Mouse (Mus musculus) liver, postnatal 0 days (tissue): ENCODE results near the gene Nkx2-3. TPM values are rescaled to one million over a fixed set of nuclear protein-coding genes. Genes with fewer than 3 reads are reported as not detected.

Experiments
- ATAC-seq: fragments of 200-750 bp; cut with Nextera tagmentation; 2 replicates; pipeline ENCODE4 v1.8.0; 2017; ENCODE audit warnings: mild to moderate bottlenecking, moderate library complexity
- DNase-seq: peaks from one replicate; pipeline ENCODE4 v3.0.0-alpha.2; 2016
- H3K27ac ChIP-seq: fragments of 300-500 bp; sonication (generic); 2 replicates; pipeline ENCODE4 v1.5.1; 2014; ENCODE audit warnings: antibody characterized with exemption, moderate library complexity, mild to moderate bottlenecking, low read depth
- H3K27me3 ChIP-seq: fragments of 300-500 bp; sonication (generic); 2 replicates; pipeline ENCODE4 v1.6.1; 2014; ENCODE audit warnings: low read length, control low read depth, mixed read lengths; ENCODE audit not compliant: insufficient read depth
- H3K36me3 ChIP-seq: fragments of 300-500 bp; sonication (generic); replicated peaks from 2 replicates; pipeline ENCODE4 v1.6.1; 2014; ENCODE audit warnings: mild to moderate bottlenecking, control low read depth, low read length, moderate library complexity, mixed read lengths; ENCODE audit not compliant: insufficient read depth
- H3K4me1 ChIP-seq: fragments of 300-500 bp; sonication (generic); 2 replicates; pipeline ENCODE4 v1.6.1; 2014; ENCODE audit warnings: antibody characterized with exemption, mild to moderate bottlenecking, control low read depth; ENCODE audit not compliant: insufficient read depth
- H3K4me2 ChIP-seq: fragments of 300-500 bp; sonication (generic); 2 replicates; pipeline ENCODE4 v1.6.1; 2014; ENCODE audit warnings: low read depth, mild to moderate bottlenecking, low read length, moderate library complexity, mixed read lengths
- H3K4me3 ChIP-seq: fragments of 300-500 bp; sonication (generic); 2 replicates; pipeline ENCODE4 v1.5.1; 2014; ENCODE audit warnings: low read depth, low read length
- H3K9ac ChIP-seq: fragments of 300-500 bp; sonication (generic); replicated peaks from 2 replicates; pipeline ENCODE4 v1.6.1; 2014; ENCODE audit warnings: mild to moderate bottlenecking, moderate library complexity
- H3K9me3 ChIP-seq: fragments of 300-500 bp; sonication (generic); 2 replicates; pipeline ENCODE4 v1.6.1; 2016; ENCODE audit warnings: mild to moderate bottlenecking, control low read depth, low read length, mixed read lengths
- CTCF ChIP-seq: sonication (generic); IDR thresholded peaks from 2 replicates; pipeline ENCODE4 v1.5.1; 2016; ENCODE audit warnings: antibody characterized with exemption, low read depth
- EP300 ChIP-seq: IDR thresholded peaks from 2 replicates; pipeline ENCODE4 v1.6.1; 2016; ENCODE audit warnings: antibody characterized with exemption, low read depth, mild to moderate bottlenecking
- WGBS: fragments of 180-500 bp; shearing (Covaris S2); extraction: QIAGEN DNeasy Blood & Tissue Kit; methylation state at CpG from one replicate; pipeline ENCODE4 v1.1.7; 2014; ENCODE audit not compliant: insufficient replicate concordance; 5-methylcytosine and 5-hydroxymethylcytosine counted together
- polyA plus RNA-seq: library from polyadenylated mRNA; unstranded; fragments of >200 nt; fragmentation: Nextera tagmentation; extraction: Ambion mirVana; gene quantifications from 2 replicates; pipeline ENCODE4 v1.2.1, GENCODE M21; 2015

Nkx2-3 gene
- polyA plus RNA-seq, 1 experiment from 2014 or later = 0.13 TPM

DNA sequence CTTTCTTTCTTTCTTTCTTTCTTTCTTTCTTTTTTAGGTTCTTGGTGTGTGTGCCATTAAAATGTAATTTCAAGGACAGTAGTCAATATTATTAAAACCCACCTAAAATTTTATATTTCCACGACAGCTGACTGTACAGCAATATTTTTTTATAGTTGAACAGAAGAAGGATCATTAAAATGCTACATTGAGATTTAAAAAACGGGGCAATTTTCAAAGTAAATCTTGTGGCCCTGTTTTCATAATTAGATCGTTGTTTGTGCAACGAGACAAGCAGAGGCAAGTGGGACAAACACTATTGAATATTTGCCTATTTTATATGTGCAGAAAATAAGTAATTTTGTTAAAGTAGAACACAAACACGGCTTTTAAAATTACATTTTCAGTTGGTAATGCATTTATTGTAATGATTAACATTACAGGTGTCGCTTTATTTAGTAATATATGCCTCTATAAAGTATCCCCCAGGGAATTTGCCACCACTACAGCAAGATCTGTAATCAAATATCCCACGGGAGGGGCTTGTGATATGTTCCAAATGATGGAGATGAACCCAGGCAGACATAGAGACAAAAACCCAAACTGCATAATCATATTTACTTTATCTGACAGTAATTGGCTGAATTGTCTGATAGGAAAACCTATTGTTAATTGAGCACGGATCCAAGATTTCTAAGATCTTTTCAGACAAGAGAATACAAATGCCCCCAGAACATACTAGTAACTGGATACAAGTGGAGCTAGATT, 3.2 kb upstream of the Nkx2-3 start:
- WGBS = 24% methylated on average over 8 of the region's 8 CpGs
- Histone ChIP-seq H3K9me3 (no peaks in the 10 kb centered on the region), H3K27ac (no peak overlapping the region), H3K4me3 (no peak overlapping the region), H3K4me1 (no peaks in the 10 kb centered on the region; the same call in 1 of the 2 replicates), H3K36me3 (no peaks in the 10 kb centered on the region), H3K4me2 (no peak overlapping the region), H3K9ac (no peak overlapping the region), H3K27me3 (peaks cover 98% of the 10 kb centered on the region)
- no peak for TF ChIP-seq CTCF
- TF ChIP-seq EP300 = no peak
- ATAC-seq (no peak), DNase-seq (no peak)

DNA sequence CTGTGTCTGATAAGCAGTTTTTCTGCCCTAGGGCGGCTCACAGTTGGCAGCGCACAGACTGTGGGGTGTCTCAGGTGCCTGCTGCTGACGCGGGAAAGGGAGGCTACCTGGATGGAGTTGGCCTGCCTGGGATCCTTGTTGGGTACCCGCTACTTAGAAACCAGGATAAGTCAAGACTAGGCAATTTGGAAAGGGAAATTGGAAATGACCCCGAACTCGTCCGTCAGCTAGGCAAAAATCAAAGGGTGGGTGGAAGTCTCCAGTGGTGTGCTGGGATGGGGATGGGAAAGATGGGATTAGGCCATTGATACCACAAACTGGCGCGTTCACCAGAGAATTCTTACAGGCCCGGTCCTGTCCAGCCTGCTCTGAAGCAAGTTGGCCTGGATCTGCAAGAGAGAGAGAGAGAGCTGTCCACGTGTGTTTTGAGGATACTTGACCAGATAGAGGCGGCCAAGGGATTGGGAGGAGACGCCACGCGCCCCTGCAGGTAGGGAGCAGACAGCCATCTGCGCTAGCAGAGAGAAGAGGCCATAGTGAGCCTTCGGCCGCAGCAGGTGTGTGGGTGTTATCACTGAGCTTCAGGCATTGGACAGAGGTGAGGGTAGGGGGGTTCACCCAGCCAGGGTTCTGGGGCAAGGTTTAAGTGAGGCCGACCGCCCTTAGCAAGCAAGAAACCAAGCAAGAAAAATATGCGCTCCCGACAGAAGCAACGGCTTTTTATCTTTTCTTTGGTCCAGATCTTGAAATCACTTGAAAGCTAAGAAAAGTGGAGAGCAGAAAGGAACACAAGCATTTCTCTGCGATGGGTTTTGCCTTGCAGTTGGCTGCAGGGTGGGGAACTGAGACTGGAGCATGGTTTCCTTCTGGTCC, 2.4 kb upstream of the Nkx2-3 start:
- WGBS = 15% methylated on average over 25 of the region's 25 CpGs
- no peaks in the 10 kb centered on the region; the same call in 1 of the 2 replicates for H3K4me1 ChIP-seq
- no peak for ATAC-seq
- DNase-seq = no peak
- H3K9ac ChIP-seq = no peak overlapping the region
- no peaks in the 10 kb centered on the region for H3K36me3 ChIP-seq
- no peak overlapping the region for H3K4me3 ChIP-seq
- H3K4me2 ChIP-seq = no peak overlapping the region
- peaks cover 98% of the 10 kb centered on the region for H3K27me3 ChIP-seq
- TF ChIP-seq CTCF (no peak), EP300 (no peak)
- no peak overlapping the region for H3K27ac ChIP-seq
- no peaks in the 10 kb centered on the region for H3K9me3 ChIP-seq

DNA sequence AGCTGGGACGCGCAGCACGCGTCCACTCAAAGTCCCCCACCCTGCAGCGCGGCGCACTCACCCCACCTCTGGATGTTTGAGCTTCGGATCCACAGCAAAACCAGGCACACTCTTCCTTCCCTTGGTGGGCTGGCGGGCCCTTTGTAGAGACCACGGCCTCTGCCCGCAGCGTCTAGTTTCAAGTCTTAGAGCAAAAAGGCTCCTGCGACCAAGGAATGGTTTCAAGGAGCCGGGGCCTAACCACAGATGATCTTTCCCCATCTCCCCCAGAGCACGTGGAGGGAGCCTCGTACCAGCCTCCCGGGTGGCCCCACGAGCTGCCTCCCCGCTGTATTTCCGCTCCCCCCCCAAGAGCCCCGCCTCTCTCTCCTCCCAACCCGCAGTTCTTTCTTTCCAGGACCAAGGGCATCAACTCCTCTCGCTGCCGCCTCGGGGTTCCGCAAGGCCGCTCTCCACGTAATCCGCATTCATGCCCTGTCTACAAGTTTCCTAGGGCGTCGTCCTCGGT, 1.7 kb upstream of the Nkx2-3 start:
- ATAC-seq (no peak), DNase-seq (peak; percentile 17)
- TF ChIP-seq EP300 = no peak
- TF ChIP-seq CTCF = no peak
- 1% methylated on average over 32 of the region's 32 CpGs for WGBS
- H3K4me2 ChIP-seq = peak overlapping the region; percentile 26; the same call in 1 of the 2 replicates
- H3K27ac ChIP-seq = no peak overlapping the region
- peaks cover 98% of the 10 kb centered on the region for H3K27me3 ChIP-seq
- no peaks in the 10 kb centered on the region for H3K9me3 ChIP-seq
- H3K4me1 ChIP-seq = no peaks in the 10 kb centered on the region; the same call in 1 of the 2 replicates
- no peak overlapping the region; the same call in 1 of the 2 replicates for H3K4me3 ChIP-seq
- H3K36me3 ChIP-seq = no peaks in the 10 kb centered on the region
- H3K9ac ChIP-seq = no peak overlapping the region

DNA sequence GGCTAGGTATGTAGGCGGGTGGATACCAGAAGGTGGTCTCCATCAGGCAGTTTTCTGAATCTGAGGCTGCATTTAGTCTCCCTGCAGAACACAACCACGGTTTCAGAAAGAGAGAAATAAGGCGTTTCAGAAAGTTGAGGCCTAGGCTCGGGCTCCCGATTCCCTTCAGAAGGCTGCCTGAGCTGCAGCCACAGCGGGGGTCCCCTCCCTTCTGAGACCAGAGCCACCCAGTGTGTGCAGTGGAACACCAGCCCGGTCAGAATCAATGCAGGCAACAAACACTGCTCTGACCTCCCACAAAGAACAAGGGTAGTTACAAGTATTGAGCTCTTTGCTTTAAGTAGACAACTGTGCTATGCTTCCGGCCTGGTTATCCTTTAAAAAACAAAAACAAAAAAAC, 1.0 kb upstream of the Nkx2-3 start:
- H3K4me1 ChIP-seq = no peaks in the 10 kb centered on the region; the same call in 1 of the 2 replicates
- H3K27me3 ChIP-seq = peaks cover 98% of the 10 kb centered on the region
- H3K9ac ChIP-seq = no peak overlapping the region
- WGBS = 23% methylated on average over 8 of the region's 8 CpGs
- H3K27ac ChIP-seq = no peak overlapping the region
- H3K9me3 ChIP-seq = no peaks in the 10 kb centered on the region
- DNase-seq (no peak), ATAC-seq (no peak)
- no peak overlapping the region for H3K4me2 ChIP-seq
- H3K4me3 ChIP-seq = no peak overlapping the region
- H3K36me3 ChIP-seq = no peaks in the 10 kb centered on the region
- TF ChIP-seq CTCF (no peak), EP300 (no peak)

- DNase-seq (no peak), ATAC-seq (no peak)
- H3K36me3 ChIP-seq = no peaks in the 10 kb centered on the region
- TF ChIP-seq EP300 (no peak), CTCF (no peak)
- H3K4me3 ChIP-seq = no peak overlapping the region
- no peaks in the 10 kb centered on the region; the same call in 1 of the 2 replicates for H3K4me1 ChIP-seq
- no peak overlapping the region for H3K27ac ChIP-seq
- WGBS = 25% methylated on average over 12 of the region's 12 CpGs
- H3K9me3 ChIP-seq = no peaks in the 10 kb centered on the region
- H3K4me2 ChIP-seq = no peak overlapping the region
- peaks cover 98% of the 10 kb centered on the region for H3K27me3 ChIP-seq
- H3K9ac ChIP-seq = no peak overlapping the region
These were observed 564 bp upstream of the Nkx2-3 start for GRCm38 (mm10) chr19:43611561-43611960.

GRCm38 (mm10) chr19:43612501-43612971, 411 bp downstream of the Nkx2-3 start:
- H3K4me2 ChIP-seq = no peak overlapping the region
- no peak overlapping the region for H3K9ac ChIP-seq
- under 1% methylated on average over 23 of the region's 23 CpGs for WGBS

More at GRCm38 (mm10) chr19:43612501-43612971, 411 bp downstream of the Nkx2-3 start:
- TF ChIP-seq CTCF (no peak), EP300 (no peak)
- ATAC-seq (no peak), DNase-seq (no peak)
- peaks cover 98% of the 10 kb centered on the region for H3K27me3 ChIP-seq
- H3K9me3 ChIP-seq = no peaks in the 10 kb centered on the region
- H3K27ac ChIP-seq = no peak overlapping the region
- no peaks in the 10 kb centered on the region for H3K36me3 ChIP-seq
- peak overlapping the region; percentile 24 for H3K4me3 ChIP-seq
- H3K4me1 ChIP-seq = no peaks in the 10 kb centered on the region; the same call in 1 of the 2 replicates
